Mouse (Mus musculus) liver, embryonic 16.5 days (tissue): ENCODE measurements around the gene Efcab8. TPM values are rescaled to one million over a fixed set of nuclear protein-coding genes. Genes with fewer than 3 reads are reported as not detected.

Source experiments
- ATAC-seq: fragments of 200-750 bp; cut with Nextera tagmentation; 2 replicates; pipeline ENCODE4 v1.8.0; 2017; ENCODE audit warnings: low read depth, mild to moderate bottlenecking, moderate number of reproducible peaks, moderate library complexity
- H3K27ac ChIP-seq: fragments of 300-500 bp; sonication (generic); 2 replicates; pipeline ENCODE4 v1.5.1; 2014; ENCODE audit warnings: mild to moderate bottlenecking, low read length
- H3K27me3 ChIP-seq: fragments of 300-500 bp; sonication (generic); 2 replicates; pipeline ENCODE4 v1.6.1; 2014; ENCODE audit warnings: low read depth, low read length, mixed read lengths; ENCODE audit not compliant: control insufficient read depth, insufficient read depth
- H3K36me3 ChIP-seq: fragments of 300-500 bp; sonication (generic); 2 replicates; pipeline ENCODE4 v1.6.1; 2014; ENCODE audit warnings: mild to moderate bottlenecking; ENCODE audit not compliant: control insufficient read depth, insufficient read depth
- H3K4me1 ChIP-seq: fragments of 300-500 bp; sonication (generic); 2 replicates; pipeline ENCODE4 v1.6.1; 2014; ENCODE audit warnings: low read depth, low read length, mixed read lengths; ENCODE audit not compliant: control insufficient read depth
- H3K4me2 ChIP-seq: fragments of 300-500 bp; sonication (generic); 2 replicates; pipeline ENCODE4 v1.6.1; 2014; ENCODE audit warnings: low read depth, low read length, mixed read lengths
- H3K4me3 ChIP-seq: fragments of 300-500 bp; sonication (generic); 2 replicates; pipeline ENCODE4 v1.5.1; 2014; ENCODE audit warnings: low read depth, mild to moderate bottlenecking, low read length
- H3K9ac ChIP-seq: fragments of 300-500 bp; sonication (generic); 2 replicates; pipeline ENCODE4 v1.6.1; 2014; ENCODE audit warnings: low read depth, low read length
- H3K9me3 ChIP-seq: fragments of 300-500 bp; sonication (generic); replicated peaks from 2 replicates; pipeline ENCODE4 v1.6.1; 2016; ENCODE audit warnings: low read length; ENCODE audit not compliant: control insufficient read depth
- WGBS: fragments of 180-500 bp; shearing (Covaris S2); extraction: QIAGEN DNeasy Blood & Tissue Kit; methylation state at CpG from one replicate; pipeline ENCODE4 v1.1.7; 2014; ENCODE audit not compliant: insufficient replicate concordance; 5-methylcytosine and 5-hydroxymethylcytosine counted together
- polyA plus RNA-seq: library from polyadenylated mRNA; unstranded; fragments of >200 nt; fragmentation: Nextera tagmentation; extraction: Ambion mirVana; gene quantifications from 2 replicates; pipeline ENCODE4 v1.2.1, GENCODE M21; 2015

Efcab8 gene
- polyA plus RNA-seq, 1 experiment from 2014 or later: not detected

DNA sequence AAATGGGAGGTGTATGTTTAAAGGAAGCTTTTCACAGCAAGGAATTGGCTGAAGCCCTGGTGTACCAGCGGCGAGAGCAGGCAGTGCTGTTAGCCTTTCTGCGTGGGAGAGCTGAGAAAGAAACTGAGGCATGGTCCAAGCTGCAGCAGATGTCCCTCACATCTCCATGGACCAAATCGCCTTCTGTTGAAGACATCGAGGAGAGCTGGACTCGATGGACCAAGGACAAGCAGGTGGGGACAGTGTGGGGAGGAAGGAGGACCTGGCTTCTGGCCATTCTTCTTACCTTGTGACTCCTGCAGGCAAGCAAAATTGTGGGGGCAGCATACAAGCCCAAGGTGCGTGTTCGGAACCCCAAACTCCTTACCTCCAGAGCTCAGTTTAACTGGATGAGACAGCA lies 63.1 kb downstream of the Efcab8 start:
- ATAC-seq: no peak
- Histone ChIP-seq H3K4me1 (no peaks in the 10 kb centered on the region), H3K36me3 (no peaks in the 10 kb centered on the region), H3K27me3 (no peaks in the 10 kb centered on the region), H3K4me2 (no peak overlapping the region), H3K9ac (no peak overlapping the region), H3K9me3 (no peaks in the 10 kb centered on the region), H3K4me3 (no peak overlapping the region), H3K27ac (no peak overlapping the region)
- WGBS: 65% methylated on average over 8 of the region's 8 CpGs

DNA sequence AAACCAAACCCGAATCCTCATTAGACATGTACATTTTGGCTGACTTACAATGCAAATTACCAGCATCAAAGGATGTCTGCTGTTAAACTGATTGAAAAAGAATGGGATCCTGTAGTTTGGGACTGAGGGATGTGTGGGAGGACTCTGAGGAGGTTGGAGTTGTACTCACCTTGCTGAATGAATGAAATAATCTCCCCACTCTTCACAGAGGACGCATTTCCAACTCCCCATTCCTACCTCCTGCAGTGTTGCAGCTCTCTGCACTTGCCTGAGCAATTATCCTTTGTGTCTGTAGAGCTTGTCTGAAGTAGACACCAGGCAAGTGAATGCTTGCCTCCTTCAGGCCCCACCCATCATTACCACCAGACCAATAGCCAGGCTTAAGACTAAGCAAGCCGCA lies 68.7 kb downstream of the Efcab8 start:
- H3K27me3 ChIP-seq: no peaks in the 10 kb centered on the region
- H3K9ac ChIP-seq: no peak overlapping the region
- no peaks in the 10 kb centered on the region for H3K4me1 ChIP-seq
- H3K36me3 ChIP-seq: no peaks in the 10 kb centered on the region
- no peak for ATAC-seq
- H3K27ac ChIP-seq: no peak overlapping the region
- no peaks in the 10 kb centered on the region for H3K9me3 ChIP-seq
- no peak overlapping the region for H3K4me2 ChIP-seq
- H3K4me3 ChIP-seq: no peak overlapping the region
- WGBS: 63% methylated on average over 3 of the region's 3 CpGs

DNA sequence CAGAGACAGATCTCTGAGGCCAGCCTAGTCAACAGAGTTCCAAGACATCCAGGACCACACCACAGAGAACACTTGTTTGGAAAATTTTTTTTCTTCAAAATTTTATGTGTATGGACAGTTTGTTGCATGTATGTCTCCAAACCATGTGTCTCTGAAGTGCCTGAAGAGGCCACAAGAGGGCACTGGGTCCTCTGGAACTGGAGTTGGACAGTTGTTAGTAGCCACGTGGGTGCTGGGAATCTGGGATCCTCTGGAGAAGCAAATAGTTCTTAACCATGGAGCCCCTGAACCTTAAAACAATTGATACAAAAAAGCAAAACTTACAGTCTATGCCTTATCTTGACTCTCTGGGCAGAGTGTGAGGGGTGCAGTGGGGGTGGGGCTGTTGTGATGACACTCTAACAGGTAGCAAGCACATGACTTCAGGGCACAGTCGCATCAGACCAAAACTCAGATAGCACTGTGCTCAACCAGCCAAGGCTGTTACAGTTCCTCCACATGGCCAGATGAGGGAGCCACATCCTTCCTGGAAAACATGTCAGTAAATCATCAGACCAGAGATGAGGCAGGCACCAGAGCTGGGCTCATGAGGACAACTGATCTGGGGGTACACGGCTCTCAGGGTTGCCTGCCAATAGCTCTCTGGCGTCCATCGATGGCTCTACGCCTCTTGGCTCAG lies 70.8 kb downstream of the Efcab8 start:
- Histone ChIP-seq H3K4me2 (no peak overlapping the region), H3K4me3 (no peak overlapping the region), H3K27ac (no peak overlapping the region), H3K9me3 (no peaks in the 10 kb centered on the region), H3K4me1 (no peaks in the 10 kb centered on the region), H3K27me3 (no peaks in the 10 kb centered on the region), H3K9ac (no peak overlapping the region), H3K36me3 (no peaks in the 10 kb centered on the region)
- no peak for ATAC-seq
- 60% methylated on average over 6 of the region's 6 CpGs for WGBS

DNA sequence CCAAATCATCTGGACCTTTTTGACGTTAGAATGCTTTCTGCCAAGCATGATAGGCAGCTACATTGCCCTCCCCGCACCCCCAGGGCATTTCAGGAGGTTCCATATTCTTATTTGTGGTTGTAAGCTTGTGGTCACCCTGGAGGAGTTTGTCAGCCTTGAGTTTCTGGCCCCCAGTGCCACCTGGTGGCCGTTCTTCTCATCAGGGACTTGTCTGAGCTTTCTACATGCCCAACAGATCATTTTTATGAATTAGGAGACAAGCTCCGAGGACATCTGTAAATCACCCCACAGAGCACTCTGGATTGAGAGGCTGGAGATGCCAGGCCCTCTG lies 71.3 kb downstream of the Efcab8 start:
- Histone ChIP-seq H3K9me3 (no peaks in the 10 kb centered on the region), H3K4me3 (no peak overlapping the region), H3K36me3 (no peaks in the 10 kb centered on the region), H3K27me3 (no peaks in the 10 kb centered on the region), H3K4me2 (no peak overlapping the region), H3K4me1 (no peaks in the 10 kb centered on the region), H3K9ac (no peak overlapping the region), H3K27ac (no peak overlapping the region)
- no peak for ATAC-seq
- 23% methylated on average over 4 of the region's 4 CpGs for WGBS

DNA sequence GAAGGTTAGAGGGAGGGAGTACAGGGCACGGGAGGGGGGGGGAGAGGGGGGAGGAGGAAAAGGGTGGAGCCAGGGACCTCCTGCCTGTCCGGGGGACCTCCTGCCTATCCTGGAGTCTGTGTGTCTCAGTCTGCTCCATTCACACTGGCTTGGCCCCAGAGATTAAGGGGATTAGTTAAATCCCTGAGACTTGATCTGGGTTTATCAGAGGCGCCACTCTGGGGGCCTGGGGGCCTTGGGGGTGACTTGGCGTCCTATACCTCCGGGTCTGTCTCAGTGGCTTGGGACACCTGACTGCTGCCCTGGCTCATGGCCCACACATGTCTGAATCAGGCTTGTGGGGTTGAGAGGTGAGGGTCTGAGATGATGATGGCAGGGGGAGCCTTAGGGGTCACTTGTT lies 73.8 kb downstream of the Efcab8 start:
- Histone ChIP-seq H3K4me1 (no peaks in the 10 kb centered on the region), H3K9ac (no peak overlapping the region), H3K4me3 (no peak overlapping the region), H3K9me3 (no peaks in the 10 kb centered on the region), H3K36me3 (no peaks in the 10 kb centered on the region), H3K27me3 (no peaks in the 10 kb centered on the region), H3K4me2 (no peak overlapping the region), H3K27ac (no peak overlapping the region)
- no peak for ATAC-seq
- 13% methylated on average over 5 of the region's 5 CpGs for WGBS

DNA sequence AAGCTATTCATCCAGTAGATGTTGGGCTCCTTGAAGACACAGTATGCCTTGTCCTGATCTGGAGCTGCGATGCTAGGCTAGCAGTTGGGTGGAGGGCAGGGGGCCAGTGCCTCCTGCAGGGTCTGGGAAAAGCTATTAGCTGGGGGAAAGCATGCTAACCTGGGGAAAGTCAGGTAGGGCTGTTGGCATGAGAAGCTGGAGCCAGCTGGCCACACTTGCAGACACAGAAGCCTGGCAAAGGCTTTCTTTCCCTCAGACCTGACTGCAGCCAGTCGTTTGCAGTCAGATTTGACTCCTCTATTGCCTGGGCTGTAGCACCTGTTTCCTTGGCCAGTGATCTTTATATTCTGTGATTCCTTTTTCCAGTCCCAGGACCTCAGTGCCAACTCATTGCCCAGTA lies 79.8 kb downstream of the Efcab8 start:
- H3K4me3 ChIP-seq: no peak overlapping the region
- no peaks in the 10 kb centered on the region for H3K27me3 ChIP-seq
- no peak for ATAC-seq
- no peak overlapping the region for H3K9ac ChIP-seq
- WGBS: 64% methylated on average over 2 of the region's 2 CpGs
- H3K4me2 ChIP-seq: no peak overlapping the region
- no peaks in the 10 kb centered on the region for H3K9me3 ChIP-seq
- no peak overlapping the region for H3K27ac ChIP-seq
- no peaks in the 10 kb centered on the region for H3K36me3 ChIP-seq
- H3K4me1 ChIP-seq: no peaks in the 10 kb centered on the region

DNA sequence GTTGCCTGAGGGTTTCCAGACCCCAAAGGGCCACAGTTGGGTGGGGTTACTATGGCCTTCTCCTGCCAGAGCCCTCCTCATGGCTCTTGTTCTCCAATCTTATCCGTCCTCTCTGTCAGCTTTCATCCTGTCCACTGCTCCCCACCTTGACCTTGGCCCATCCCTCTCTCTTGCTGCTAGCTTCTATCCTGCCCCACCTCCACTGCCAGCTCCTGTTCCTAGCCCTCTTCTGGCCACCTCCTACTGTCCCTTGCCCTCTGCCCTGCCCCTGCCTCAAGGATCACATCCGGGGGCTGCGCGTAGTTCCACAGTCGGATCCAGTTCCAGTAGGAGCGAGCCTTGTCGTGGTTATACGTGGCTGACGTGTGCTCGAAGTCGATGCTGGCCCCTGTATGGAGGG lies 80.6 kb downstream of the Efcab8 start:
- Histone ChIP-seq H3K27ac (no peak overlapping the region), H3K27me3 (no peaks in the 10 kb centered on the region), H3K9ac (no peak overlapping the region), H3K9me3 (no peaks in the 10 kb centered on the region), H3K4me3 (no peak overlapping the region), H3K4me2 (no peak overlapping the region), H3K36me3 (no peaks in the 10 kb centered on the region), H3K4me1 (no peaks in the 10 kb centered on the region)
- no peak for ATAC-seq
- WGBS: 71% methylated on average over 11 of the region's 11 CpGs

DNA sequence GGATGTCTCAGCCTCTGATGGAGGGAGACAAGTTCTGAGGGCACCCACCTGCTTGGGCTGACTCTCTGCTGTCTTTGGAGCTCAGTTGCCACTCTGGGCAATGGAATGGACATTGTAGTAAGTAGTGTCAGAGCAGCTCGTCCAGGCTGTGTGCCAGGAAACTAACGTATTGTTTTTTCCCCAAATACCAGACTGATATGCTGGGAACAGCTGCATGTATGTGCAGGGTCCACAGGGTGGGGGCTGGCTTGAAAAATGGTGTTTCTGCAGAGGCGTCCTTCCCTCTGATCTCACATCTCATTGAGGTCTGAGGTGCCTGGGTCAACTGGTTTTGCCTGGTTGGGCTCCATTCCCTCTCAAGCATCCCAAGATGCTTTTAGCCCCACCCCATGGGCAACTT lies 81.0 kb downstream of the Efcab8 start:
- H3K4me3 ChIP-seq: no peak overlapping the region
- H3K4me1 ChIP-seq: no peaks in the 10 kb centered on the region
- H3K9ac ChIP-seq: no peak overlapping the region
- H3K9me3 ChIP-seq: no peaks in the 10 kb centered on the region
- no peaks in the 10 kb centered on the region for H3K27me3 ChIP-seq
- WGBS: 27% methylated on average over 3 of the region's 3 CpGs
- no peak overlapping the region for H3K27ac ChIP-seq
- ATAC-seq: no peak
- H3K36me3 ChIP-seq: no peaks in the 10 kb centered on the region
- H3K4me2 ChIP-seq: no peak overlapping the region

DNA sequence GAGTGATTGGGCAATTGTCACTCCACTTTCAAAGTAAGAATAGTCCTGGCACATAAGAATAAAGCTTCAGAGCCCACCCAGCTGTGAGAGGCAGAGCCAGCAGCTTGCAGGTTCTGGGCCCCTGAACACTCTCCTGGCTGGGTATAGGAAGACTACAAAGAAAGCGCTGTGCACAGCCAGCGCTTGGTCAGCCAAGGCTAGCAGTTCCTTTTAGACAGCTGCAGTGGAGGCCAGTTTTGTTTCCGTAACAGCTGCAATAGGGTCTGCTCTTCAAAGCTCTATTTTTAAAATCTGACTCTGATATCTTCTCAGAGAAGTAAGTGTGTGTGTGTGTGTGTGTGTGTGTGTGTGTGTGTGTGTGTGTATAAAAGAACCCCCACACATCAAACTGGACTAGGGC lies 82.2 kb downstream of the Efcab8 start:
- 70% methylated on average over 3 of the region's 3 CpGs for WGBS
- H3K4me3 ChIP-seq: no peak overlapping the region
- no peak for ATAC-seq
- no peak overlapping the region for H3K27ac ChIP-seq
- no peak overlapping the region for H3K4me2 ChIP-seq
- no peaks in the 10 kb centered on the region for H3K9me3 ChIP-seq
- no peaks in the 10 kb centered on the region for H3K36me3 ChIP-seq
- H3K27me3 ChIP-seq: no peaks in the 10 kb centered on the region
- H3K4me1 ChIP-seq: no peaks in the 10 kb centered on the region
- no peak overlapping the region for H3K9ac ChIP-seq
